Mouse (Mus musculus) heart, embryonic 11.5 days (tissue): ENCODE results near the gene Olfr397. TPM values are rescaled to one million over a fixed set of nuclear protein-coding genes. Genes with fewer than 3 reads are reported as not detected.

Experiments
- ATAC-seq: fragments of 200-750 bp; cut with Nextera tagmentation; replicated peaks from 2 replicates; pipeline ENCODE4 v1.8.0; 2017; ENCODE audit warnings: moderate library complexity; ENCODE audit not compliant: insufficient number of reproducible peaks, low FRiP score, low TSS enrichment
- H3K27ac ChIP-seq: fragments of 300-500 bp; sonication (generic); 2 replicates; pipeline ENCODE4 v1.5.1; 2014; ENCODE audit warnings: mild to moderate bottlenecking, low read depth, low read length
- H3K27me3 ChIP-seq: fragments of 300-500 bp; sonication (generic); 2 replicates; pipeline ENCODE4 v1.6.1; 2014; ENCODE audit warnings: mild to moderate bottlenecking, low read length, mixed read lengths; ENCODE audit not compliant: control insufficient read depth, insufficient read depth
- H3K36me3 ChIP-seq: fragments of 300-500 bp; sonication (generic); 2 replicates; pipeline ENCODE4 v1.6.1; 2014; ENCODE audit warnings: mild to moderate bottlenecking, low read length, moderate library complexity, mixed read lengths; ENCODE audit not compliant: control insufficient read depth, insufficient read depth
- H3K4me1 ChIP-seq: fragments of 300-500 bp; sonication (generic); 2 replicates; pipeline ENCODE4 v1.6.1; 2014; ENCODE audit warnings: low read length; ENCODE audit not compliant: control insufficient read depth, insufficient read depth
- H3K4me2 ChIP-seq: fragments of 300-500 bp; sonication (generic); 2 replicates; pipeline ENCODE4 v1.6.1; 2014; ENCODE audit warnings: mild to moderate bottlenecking, moderate library complexity
- H3K4me3 ChIP-seq: fragments of 300-500 bp; sonication (generic); 2 replicates; pipeline ENCODE4 v1.5.1; 2014; ENCODE audit warnings: low read depth, low read length
- H3K9ac ChIP-seq: fragments of 300-500 bp; sonication (generic); 2 replicates; pipeline ENCODE4 v1.6.1; 2014; ENCODE audit warnings: mild to moderate bottlenecking, low read depth, low read length, moderate library complexity
- H3K9me3 ChIP-seq: fragments of 300-500 bp; sonication (generic); replicated peaks from 2 replicates; pipeline ENCODE4 v1.6.1; 2016; ENCODE audit warnings: low read length; ENCODE audit not compliant: control insufficient read depth
- WGBS: fragments of 180-500 bp; shearing (Covaris S2); extraction: QIAGEN DNeasy Blood & Tissue Kit; methylation state at CpG from one replicate; pipeline ENCODE4 v1.1.7; 2014; ENCODE audit not compliant: insufficient replicate concordance; 5-methylcytosine and 5-hydroxymethylcytosine counted together
- polyA plus RNA-seq: library from polyadenylated mRNA; unstranded; fragments of >200 nt; fragmentation: Nextera tagmentation; extraction: Ambion mirVana; gene quantifications from 2 replicates; pipeline ENCODE4 v1.2.1, GENCODE M21; 2014

Gene Olfr397
- not detected in 2 replicates for polyA plus RNA-seq

GRCm38 (mm10) chr11:73960517-73960916 lies at the start of gene Olfr397:
Olfr397 (plus strand) TSS chr11:73960817.
- H3K9ac ChIP-seq = no peak within 1 kb of the TSS
- H3K27ac ChIP-seq = no peak within 1 kb of the TSS
- no peak within 1 kb of the TSS for H3K4me2 ChIP-seq
- H3K9me3 ChIP-seq = peaks cover 10% of the 10 kb centered on the region
- no peak within 1 kb of the TSS for H3K4me3 ChIP-seq
- 71% methylated on average over 1 of the region's 1 CpGs for WGBS
- H3K27me3 ChIP-seq = no peaks in the 10 kb centered on the region
- no peaks in the 10 kb centered on the region for H3K4me1 ChIP-seq
- H3K36me3 ChIP-seq = no peaks in the 10 kb centered on the region
- ATAC-seq = no peak

GRCm38 (mm10) chr11:73936377-73936776 lies 24.2 kb upstream of the Olfr397 start, which contains the start of gene Olfr23:
Olfr23 (plus strand) TSS chr11:73936677.
- H3K4me2 ChIP-seq = no peak within 1 kb of the TSS
- no peaks in the 10 kb centered on the region for H3K27me3 ChIP-seq
- ATAC-seq = no peak
- no peak within 1 kb of the TSS for H3K9ac ChIP-seq
- no peak within 1 kb of the TSS for H3K4me3 ChIP-seq
- no peaks in the 10 kb centered on the region for H3K4me1 ChIP-seq
- H3K27ac ChIP-seq = no peak within 1 kb of the TSS
- no peaks in the 10 kb centered on the region for H3K9me3 ChIP-seq
- no peaks in the 10 kb centered on the region for H3K36me3 ChIP-seq

GRCm38 (mm10) chr11:73990307-73990706 lies 29.7 kb downstream of the Olfr397 start, which contains the start of gene Olfr398:
Olfr398 (minus strand) TSS chr11:73990407.
- H3K27ac ChIP-seq = no peak within 1 kb of the TSS
- no peak within 1 kb of the TSS for H3K4me3 ChIP-seq
- no peak within 1 kb of the TSS for H3K4me2 ChIP-seq
- no peak within 1 kb of the TSS for H3K9ac ChIP-seq
- peaks cover 9% of the 10 kb centered on the region for H3K9me3 ChIP-seq
- no peak for ATAC-seq
- H3K4me1 ChIP-seq = no peaks in the 10 kb centered on the region
- H3K27me3 ChIP-seq = no peaks in the 10 kb centered on the region
- no peaks in the 10 kb centered on the region for H3K36me3 ChIP-seq

GRCm38 (mm10) chr11:73993115-73993514 lies 32.5 kb downstream of the Olfr397 start:
- Histone ChIP-seq H3K9me3 (peaks cover 5% of the 10 kb centered on the region), H3K9ac (no peak overlapping the region), H3K4me2 (no peak overlapping the region), H3K27me3 (no peaks in the 10 kb centered on the region), H3K4me1 (no peaks in the 10 kb centered on the region), H3K4me3 (no peak overlapping the region), H3K27ac (no peak overlapping the region), H3K36me3 (no peaks in the 10 kb centered on the region)
- ATAC-seq = no peak

Other genes starting within 250 kb of the Olfr397 start
- gene Olfr389, start 180.1 kb upstream of the Olfr397 start, polyA plus RNA-seq = not detected in 2 replicates
- not detected in 2 replicates for gene Olfr390, start 177.9 kb upstream of the Olfr397 start, polyA plus RNA-seq
- not detected in 2 replicates for gene Olfr391-ps, start 157.8 kb upstream of the Olfr397 start, polyA plus RNA-seq
- not detected in 2 replicates for gene Olfr392, start 143.8 kb upstream of the Olfr397 start, polyA plus RNA-seq
- gene Olfr393, start 109.4 kb upstream of the Olfr397 start, polyA plus RNA-seq = not detected in 2 replicates
- not detected in 2 replicates for gene Olfr394, start 70.0 kb upstream of the Olfr397 start, polyA plus RNA-seq
- not detected in 2 replicates for gene Olfr395, start 51.5 kb upstream of the Olfr397 start, polyA plus RNA-seq
- not detected in 2 replicates for gene Olfr23, start 24.1 kb upstream of the Olfr397 start, polyA plus RNA-seq
- gene Olfr398, start 29.6 kb downstream of the Olfr397 start, polyA plus RNA-seq = not detected in 2 replicates
- gene Olfr139, start 95.7 kb downstream of the Olfr397 start, polyA plus RNA-seq = not detected in 2 replicates
- gene Olfr399, start 95.8 kb downstream of the Olfr397 start, polyA plus RNA-seq = not detected in 2 replicates
- gene Zfp616, start 109.1 kb downstream of the Olfr397 start, polyA plus RNA-seq = not detected in 2 replicates
- not detected in 2 replicates for gene Olfr401, start 152.9 kb downstream of the Olfr397 start, polyA plus RNA-seq
- not detected in 2 replicates for gene Olfr402, start 192.7 kb downstream of the Olfr397 start, polyA plus RNA-seq
- not detected in 2 replicates for gene Olfr403, start 225.4 kb downstream of the Olfr397 start, polyA plus RNA-seq